8 mouse cellular contexts compared by ENCODE assay signal in the genomic region with DNA sequence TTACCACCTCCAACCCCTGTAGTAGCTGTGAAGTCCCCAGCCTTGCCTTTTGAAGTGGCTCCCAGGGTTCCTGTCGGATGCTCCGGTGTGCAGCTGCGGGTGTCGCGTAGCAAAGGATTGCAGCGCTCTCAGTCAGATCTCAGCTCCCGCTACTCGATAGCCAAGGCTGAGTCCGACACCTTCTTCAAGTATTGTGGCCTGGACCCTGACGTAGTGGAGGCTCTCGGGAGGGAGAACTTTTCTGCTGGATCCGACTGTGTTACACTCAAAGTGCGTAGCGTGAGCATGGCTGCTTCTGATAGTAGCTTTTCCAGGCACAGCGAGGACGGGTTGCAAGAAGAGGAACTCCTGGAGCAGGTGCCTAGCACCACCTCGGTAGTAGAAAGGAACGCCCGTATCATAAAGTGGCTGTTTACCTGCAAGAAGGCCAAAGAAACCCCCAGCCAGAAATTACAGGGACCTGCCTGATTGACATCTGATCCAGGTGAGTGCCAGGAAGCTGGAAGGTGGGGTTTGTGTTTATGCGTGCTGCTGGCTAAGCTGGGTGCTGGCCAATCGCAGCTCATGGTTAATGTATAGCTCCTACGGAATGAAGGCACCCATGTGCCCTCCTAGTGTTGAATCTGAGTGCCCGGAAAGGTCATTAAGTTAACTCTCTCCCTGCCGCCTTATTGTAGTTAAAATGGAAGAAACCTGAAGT. TPM values are rescaled to one million over a fixed set of nuclear protein-coding genes. Genes with fewer than 3 reads are reported as not detected.
A peak's percentile ranks its signal among the peaks of the same experiment; 100 is the strongest.
DNase-seq lines count a peak whose midpoint lies in the region; ATAC-seq and TF ChIP-seq lines count a peak whose summit lies in the region.

No protein-coding gene starts in this region.

- H3K4me3 ChIP-seq in heart, embryonic 11.5 days (ENCODE audit: low read depth, low read length): peak overlapping the region; percentile 62
- H3K4me3 ChIP-seq in forebrain, embryonic 16.5 days (replicated peaks; ENCODE audit: low read length): peak overlapping the region; percentile 32
- H3K4me3 ChIP-seq in lung, postnatal 0 days (ENCODE audit: low read depth, low read length): peak overlapping the region; percentile 49

- no peak; the same call in none of the 2 replicates for ATAC-seq in heart, embryonic 11.5 days (replicated peaks; ENCODE audit: insufficient number of reproducible peaks, low FRiP score, low TSS enrichment)
- peak; percentile 31; the same call in 1 of the 2 replicates for ATAC-seq in forebrain, embryonic 16.5 days
- peak; percentile 54 for ATAC-seq in lung, postnatal 0 days

- no peaks in the 10 kb centered on the region for H3K4me1 ChIP-seq in heart, embryonic 11.5 days (ENCODE audit: control insufficient read depth, insufficient read depth, low read length)
- peaks cover 16% of the 10 kb centered on the region for H3K4me1 ChIP-seq in forebrain, embryonic 16.5 days (replicated peaks; ENCODE audit: control insufficient read depth, insufficient read depth, low read length)
- H3K4me1 ChIP-seq in lung, postnatal 0 days (ENCODE audit: insufficient read depth, low read depth, low read length): no peaks in the 10 kb centered on the region

- H3K27ac ChIP-seq in heart, embryonic 11.5 days (ENCODE audit: low read depth, low read length): peak overlapping the region; percentile 38; the same call in 1 of the 2 replicates
- H3K27ac ChIP-seq in forebrain, embryonic 16.5 days (ENCODE audit: low read length): no peak overlapping the region
- peak overlapping the region; percentile 15; the same call in 1 of the 2 replicates for H3K27ac ChIP-seq in lung, postnatal 0 days (ENCODE audit: low read length)

- DNase-seq in heart, adult 8-10 months (ENCODE audit: low spot score): no peak
- peak; percentile 21 for DNase-seq in adrenal gland, postnatal 14 days
- peak; percentile 69 for DNase-seq in kidney, adult 9 months
- peak; percentile 47 for DNase-seq in lung, postnatal 0 days (ENCODE audit: low spot score)
- peak; percentile 21 for DNase-seq in right cerebral cortex, postnatal 25 days
- no peak for DNase-seq in frontal cortex, postnatal 25 days (ENCODE audit: low spot score in 2 of 2)

- H3K9me3 ChIP-seq in heart, embryonic 11.5 days (replicated peaks; ENCODE audit: control insufficient read depth, low read length): no peaks in the 10 kb centered on the region
- H3K9me3 ChIP-seq in forebrain, embryonic 16.5 days (ENCODE audit: control insufficient read depth, low read length): no peaks in the 10 kb centered on the region
- H3K9me3 ChIP-seq in lung, postnatal 0 days (ENCODE audit: low read length): no peaks in the 10 kb centered on the region

- WGBS in heart, embryonic 11.5 days (ENCODE audit: insufficient replicate concordance): 2% methylated on average over 24 of the region's 24 CpGs
- WGBS in forebrain, embryonic 16.5 days: 2% methylated on average over 24 of the region's 24 CpGs
- 2% methylated on average over 24 of the region's 24 CpGs for WGBS in lung, postnatal 0 days

- no peak for TF ChIP-seq CTCF in lung, postnatal 0 days (IDR thresholded peaks at IDR 0.05)

- peaks cover 29% of the 10 kb centered on the region for H3K27me3 ChIP-seq in heart, embryonic 11.5 days (ENCODE audit: control insufficient read depth, insufficient read depth, low read length)
- peaks cover 34% of the 10 kb centered on the region for H3K27me3 ChIP-seq in forebrain, embryonic 16.5 days (replicated peaks; ENCODE audit: control insufficient read depth, insufficient read depth, low read length)
- H3K27me3 ChIP-seq in lung, postnatal 0 days (replicated peaks; ENCODE audit: insufficient read depth, low read length): peaks cover 13% of the 10 kb centered on the region

- peak overlapping the region; percentile 50; the same call in 1 of the 2 replicates for H3K9ac ChIP-seq in heart, embryonic 11.5 days (ENCODE audit: low read depth, low read length)
- H3K9ac ChIP-seq in forebrain, embryonic 16.5 days (replicated peaks; ENCODE audit: low read depth, low read length): 0 out of 2 replicates have a peak overlapping the region, but pooled peaks have one; percentile 32
- H3K9ac ChIP-seq in lung, postnatal 0 days (replicated peaks; ENCODE audit: low read depth): 0 out of 2 replicates have a peak overlapping the region, but pooled peaks have one; percentile 6

- peak overlapping the region; percentile 99 for H3K4me2 ChIP-seq in heart, embryonic 11.5 days
- H3K4me2 ChIP-seq in forebrain, embryonic 16.5 days (ENCODE audit: low read length): peak overlapping the region; percentile 64
- peak overlapping the region; percentile 84 for H3K4me2 ChIP-seq in lung, postnatal 0 days (replicated peaks; ENCODE audit: low read depth, low read length)

- TF ChIP-seq EP300 in lung, postnatal 0 days (IDR thresholded peaks at IDR 0.05): no peak

- H3K36me3 ChIP-seq in heart, embryonic 11.5 days (ENCODE audit: control insufficient read depth, insufficient read depth, low read length): no peaks in the 10 kb centered on the region
- no peaks in the 10 kb centered on the region for H3K36me3 ChIP-seq in forebrain, embryonic 16.5 days (ENCODE audit: control insufficient read depth, insufficient read depth)
- no peaks in the 10 kb centered on the region for H3K36me3 ChIP-seq in lung, postnatal 0 days (ENCODE audit: insufficient read depth, low read length)

RNA-seq across cellular contexts. Expression of a gene that starts 1.3 kb away (rescaled TPM):
- 0.40 and 0.92 TPM in 2 replicates for polyA plus RNA-seq in heart, embryonic 11.5 days (2014; fragmentation: Nextera tagmentation; extraction: Ambion mirVana)
- under 1 TPM; 0.16 to 0.63 (median 0.48) TPM for total RNA-seq in heart, adult 8-10 months (2022)
- 0.38 and 0.48 TPM in 2 replicates for total RNA-seq in adrenal gland, postnatal 14 days (2021)
- polyA plus RNA-seq in forebrain, embryonic 16.5 days (2015; fragmentation: Nextera tagmentation; extraction: Ambion mirVana): 0.06 and 0.07 TPM in 2 replicates
- 2.7 and 3.1 TPM in 2 replicates for polyA plus RNA-seq in lung, postnatal 0 days (2015; fragmentation: Nextera tagmentation; extraction: Ambion mirVana)

Comparison
In these comparisons a context has a peak if more than half of its experiments do, and no peak if none do; other contexts are left out.
1. DNase-seq: peak in adrenal gland, postnatal 14 days (single experiment), kidney, adult 9 months (single experiment), lung, postnatal 0 days (single experiment) and right cerebral cortex, postnatal 25 days (single experiment); none in heart, adult 8-10 months (single experiment) and frontal cortex, postnatal 25 days (0 of 2).
2. Peak in every context shown above with its lines, with median percentiles within 50 percentile points of each other: H3K4me2 ChIP-seq, H3K4me3 ChIP-seq and H3K9ac ChIP-seq.